Mouse (Mus musculus): ENCODE measurements around the gene Gm3755.
"Not testable (repeated sequence)": the region's sequence is repeated elsewhere in the genome, so short reads cannot be mapped to it uniquely, and the experiment has no call there.

GRCm38 (mm10) chr14:7488731-7489130 is 38.0 kb upstream of the Gm3755 start:
- not testable (repeated sequence) for TF ChIP-seq POLR2A (IDR thresholded peaks at IDR 0.05; ENCODE audit: control insufficient read depth, low read depth, low read length); CTCF (IDR thresholded peaks at IDR 0.05; ENCODE audit: control insufficient read depth, insufficient read depth, insufficient replicate concordance, low read depth, low read length)
